Mouse (Mus musculus) left cerebral cortex, postnatal 25 days (tissue): ENCODE results near the gene Klk8. TPM values are rescaled to one million over a fixed set of nuclear protein-coding genes. Genes with fewer than 3 reads are reported as not detected.

Experiments
- DNase-seq, 2 experiments: peaks; one replicate each; pipeline ENCODE4 v3.0.0; 2022; ENCODE audit warnings: low spot score in 2 of 2, mixed read lengths in 1 of 2
- intact Hi-C: fragments of 180-260 bp; cut with DNase I; formaldehyde crosslinking; loops from one replicate; pipeline ENCODE4 v1.15.1; 2025
- total RNA-seq, 2 experiments: library from RNA; stranded (reverse); gene quantifications; 2 replicates each; pipeline ENCODE4 v1.2.3; 2021

The Klk8 gene
- total RNA-seq, 2 experiments from 2014 or later: 2.2 to 3.3 TPM

DNA sequence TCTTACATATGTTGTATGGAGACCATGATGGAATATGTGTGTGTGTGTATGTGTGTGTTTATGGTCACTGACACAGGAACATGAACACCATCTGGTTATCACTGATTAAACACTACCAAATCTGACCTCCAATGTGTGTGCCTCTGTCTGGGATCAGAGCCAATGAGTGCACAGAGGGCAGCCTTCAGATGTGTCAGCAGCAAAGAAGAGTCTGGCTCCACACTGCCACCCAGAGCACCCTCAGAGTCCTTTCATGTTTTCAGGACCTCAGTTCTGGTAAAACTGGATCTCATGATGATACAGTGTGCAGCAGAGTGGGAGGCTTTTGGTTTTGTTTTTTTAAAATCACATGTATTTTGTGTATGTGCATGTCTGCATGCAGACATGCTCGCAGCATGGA, 12.1 kb upstream of the Klk8 start:
- intact Hi-C loops: no loop called here
- no peak for DNase-seq

DNA sequence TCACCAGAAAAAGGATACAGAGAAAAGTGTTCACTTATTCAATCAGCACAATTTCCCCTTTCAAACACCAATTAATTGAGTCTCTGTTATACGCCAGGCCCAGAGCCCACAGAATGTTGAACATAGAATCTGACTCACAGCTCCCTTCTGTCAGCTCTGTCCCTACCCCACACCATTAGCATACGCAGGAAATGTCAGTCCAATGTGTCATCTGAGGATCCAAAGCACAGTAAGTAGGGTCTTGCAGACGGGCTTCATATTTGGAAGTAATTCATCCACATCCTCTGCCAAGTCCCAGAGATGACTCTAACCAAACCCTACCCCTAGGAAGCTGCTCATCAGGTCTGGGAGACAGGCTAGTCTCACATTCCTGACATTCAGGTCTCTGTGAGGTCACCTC, 9.3 kb upstream of the Klk8 start:
- intact Hi-C loops: loop anchor here (2.0 kb wide), 1 partner anchor 107 kb away; no protein-coding TSS in a partner anchor
- DNase-seq: peak in 1 of 2 experiments; percentile 27

DNA sequence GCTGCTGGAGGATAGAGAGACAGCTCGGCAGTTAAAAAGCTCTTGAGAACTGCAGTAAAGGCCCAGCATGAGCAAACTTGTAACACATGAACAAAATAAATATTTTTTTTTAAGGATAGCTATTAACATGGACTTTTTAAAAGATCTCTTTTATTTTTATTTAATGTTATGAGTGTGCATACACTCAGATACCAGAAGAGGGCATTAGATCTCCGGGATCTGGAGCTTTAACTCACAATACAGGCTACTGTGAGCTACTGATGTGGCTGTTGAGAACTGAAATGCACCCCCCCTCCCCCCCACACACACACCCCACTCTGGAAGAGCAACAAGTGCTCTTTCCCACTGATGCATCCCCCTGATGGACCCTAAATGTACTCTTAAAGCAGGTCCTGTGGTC, 8.1 kb upstream of the Klk8 start:
- intact Hi-C loops: loop anchor here (2.0 kb wide), 1 partner anchor 106 kb away; no protein-coding TSS in a partner anchor
- no peak for DNase-seq

DNA sequence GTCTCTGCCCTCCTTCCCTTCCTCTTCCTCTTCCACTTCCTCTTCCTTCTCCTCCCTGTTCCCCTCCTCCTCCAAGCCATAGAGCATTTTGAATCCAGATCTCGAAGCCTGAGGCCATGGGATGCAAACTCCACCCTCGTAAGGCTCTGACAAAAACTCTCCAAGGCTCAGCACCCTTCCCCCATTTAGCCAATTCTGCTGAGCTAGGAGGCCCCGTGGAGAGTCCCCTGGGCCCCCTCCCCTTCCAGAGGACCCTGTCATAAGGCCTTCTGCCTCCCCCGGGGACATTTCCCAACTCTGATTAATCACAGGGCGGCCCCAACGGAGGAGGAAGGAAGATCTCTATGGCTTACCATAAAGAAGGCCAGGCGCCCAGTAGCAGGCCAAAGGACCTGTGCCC, 5.8 kb upstream of the Klk8 start, which contains the start of gene Klk9:
Klk9 (plus strand) TSS at position 301 of the 400 bp plus-strand sequence.
- DNase-seq: no peak
- intact Hi-C loops: no loop called here

GRCm38 (mm10) chr7:43796355-43796754, 1.0 kb upstream of the Klk8 start:
- no peak for DNase-seq
- intact Hi-C loops: no loop called here

DNA sequence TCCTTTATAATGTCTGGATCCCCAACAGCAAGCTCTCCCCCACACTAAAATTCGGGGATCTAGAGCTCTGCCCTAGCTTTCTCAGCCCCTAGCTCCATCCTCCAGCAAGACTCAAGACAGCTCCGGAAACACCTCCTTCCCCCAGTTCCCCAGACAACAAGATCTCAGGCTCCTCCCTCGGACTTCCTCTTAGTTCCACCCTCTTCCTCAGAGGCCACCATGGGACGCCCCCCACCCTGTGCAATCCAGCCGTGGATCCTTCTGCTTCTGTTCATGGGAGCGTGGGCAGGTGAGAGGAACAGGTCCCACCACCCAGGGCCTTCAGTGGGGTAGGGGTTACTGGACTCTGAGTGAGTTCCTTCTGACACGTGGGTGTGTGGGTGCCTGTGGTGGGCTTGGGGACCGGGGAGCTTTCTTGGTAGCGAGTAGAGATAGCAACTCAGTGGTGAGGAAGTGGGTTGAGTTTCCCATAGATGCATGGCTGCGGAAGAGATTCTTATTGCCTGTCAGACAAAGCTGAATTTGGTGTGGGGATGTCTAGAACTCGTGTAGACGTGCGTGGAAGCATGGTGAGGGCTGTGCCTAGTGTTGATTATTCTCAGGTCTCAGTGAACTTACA, 576 bp downstream of the Klk8 start:
- intact Hi-C loops: no loop called here
- DNase-seq: no peak

- intact Hi-C loops: no loop called here
- no peak for DNase-seq
These were observed 2.5 kb downstream of the Klk8 start for GRCm38 (mm10) chr7:43799876-43800275.

DNA sequence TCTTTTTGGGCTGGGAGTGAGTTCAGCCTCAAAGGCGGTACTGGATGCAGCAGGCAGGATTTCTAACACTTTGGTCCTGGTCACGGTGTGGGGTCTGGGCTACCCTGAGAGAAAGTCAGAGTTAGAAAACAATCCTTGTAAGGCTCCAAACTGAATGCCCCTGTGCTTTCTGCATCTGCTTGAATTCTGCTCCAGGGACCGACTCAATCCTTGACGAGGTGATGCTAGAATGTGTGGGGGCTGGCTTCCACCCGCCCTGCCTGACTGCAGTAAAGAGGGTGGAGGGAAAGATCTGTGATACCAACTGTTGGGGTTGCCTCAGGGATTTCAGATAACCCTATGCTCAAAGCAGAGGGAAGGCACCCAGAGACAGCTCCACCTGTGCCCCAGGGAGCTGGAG, 13.6 kb downstream of the Klk8 start, which contains the start of gene Klk7:
Klk7 (plus strand) TSS at position 301 of the 400 bp plus-strand sequence.
- no peak for DNase-seq

GRCm38 (mm10) chr7:43815211-43815610, 17.8 kb downstream of the Klk8 start:
- DNase-seq: no peak
- intact Hi-C loops: no loop called here

More for the DNA sequence above, 13.6 kb downstream of the Klk8 start, which contains the start of gene Klk7:
- intact Hi-C loops: no loop called here

DNA sequence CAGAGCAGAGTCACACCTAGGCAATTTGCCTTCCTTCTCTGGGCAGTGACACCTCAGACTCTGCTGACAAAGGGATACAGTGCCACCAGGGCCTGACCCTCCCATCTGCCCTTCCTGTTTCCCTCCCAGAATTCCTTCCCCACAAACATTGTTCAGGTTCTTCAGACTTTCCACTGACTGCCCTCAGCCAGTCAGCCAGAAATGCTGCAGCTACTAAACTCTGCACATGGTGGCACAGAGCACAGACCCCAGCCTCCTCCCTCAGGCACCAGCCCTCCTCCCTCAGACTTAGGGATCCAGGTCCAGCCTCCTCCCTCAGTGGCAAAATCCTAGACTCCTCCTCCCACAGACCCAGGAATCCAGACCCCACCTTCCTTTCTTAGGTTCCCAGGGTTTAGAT, 19.4 kb downstream of the Klk8 start:
- intact Hi-C loops: no loop called here
- no peak for DNase-seq

- DNase-seq: no peak
- intact Hi-C loops: no loop called here
These were observed 24.2 kb downstream of the Klk8 start for GRCm38 (mm10) chr7:43821581-43821980.

DNA sequence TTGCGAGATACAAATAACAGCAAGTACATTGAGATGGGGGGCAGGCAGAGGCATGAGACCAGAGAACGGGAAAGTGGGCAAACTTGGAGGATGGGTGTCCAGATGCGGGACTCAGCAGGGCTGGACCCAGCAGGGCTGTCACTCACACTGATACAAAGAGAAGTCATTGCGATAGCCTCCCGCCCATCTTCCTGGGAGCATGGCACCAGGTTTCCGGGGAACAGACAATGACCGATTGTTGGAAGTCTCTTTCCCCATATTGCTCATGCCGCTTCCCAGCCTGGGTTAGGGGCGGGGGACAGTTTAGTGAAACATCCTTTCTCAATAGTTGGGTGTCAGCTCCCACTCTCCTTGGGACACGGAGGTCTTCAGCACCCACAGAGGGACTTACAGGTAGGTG, 26.8 kb downstream of the Klk8 start, which contains the start of gene Klk6:
Klk6 (plus strand) TSS at position 301 of the 400 bp plus-strand sequence.
- intact Hi-C loops: no loop called here
- DNase-seq: no peak

- DNase-seq: no peak
- intact Hi-C loops: no loop called here
These were observed 28.7 kb downstream of the Klk8 start for GRCm38 (mm10) chr7:43826056-43826455.

DNA sequence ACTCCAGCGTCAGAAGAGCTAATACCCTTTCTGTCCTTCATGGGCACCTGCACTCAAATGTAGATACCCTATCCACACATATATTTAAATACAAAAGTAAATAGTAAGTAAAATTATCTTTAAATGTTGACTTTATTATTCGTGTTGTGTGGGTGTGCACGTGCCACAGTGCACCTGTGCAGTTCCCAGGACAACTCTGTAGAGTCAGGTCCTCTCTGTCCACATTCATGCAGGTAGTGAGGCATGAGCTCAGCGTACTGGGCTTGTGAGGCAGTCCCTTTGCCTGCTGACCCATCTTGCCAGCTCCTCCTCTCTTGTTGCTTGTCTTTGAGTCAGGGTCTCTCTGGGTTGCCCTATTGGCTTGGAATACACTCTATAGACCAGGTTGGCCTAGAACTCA, 30.3 kb downstream of the Klk8 start:
- intact Hi-C loops: no loop called here
- DNase-seq: no peak

DNA sequence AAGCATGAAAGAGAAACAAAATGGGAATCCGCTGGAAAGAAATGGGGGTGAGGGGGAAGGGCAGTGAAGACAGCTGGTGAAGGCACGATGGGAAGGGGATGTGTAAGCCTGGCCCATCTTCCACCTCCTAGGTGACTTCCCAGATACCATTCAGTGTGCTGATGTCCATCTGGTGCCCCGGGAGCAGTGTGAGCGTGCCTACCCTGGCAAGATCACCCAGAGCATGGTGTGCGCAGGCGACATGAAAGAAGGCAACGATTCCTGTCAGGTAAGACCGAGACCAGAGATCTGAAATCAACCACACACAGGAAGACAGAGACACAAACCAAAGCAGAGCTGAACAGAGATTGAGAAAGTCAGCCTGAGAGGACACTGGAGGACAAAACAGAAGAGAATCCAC, 31.6 kb downstream of the Klk8 start:
- no peak for DNase-seq
- intact Hi-C loops: no loop called here

- intact Hi-C loops: no loop called here
- DNase-seq: no peak
These were observed 44.3 kb downstream of the Klk8 start, which contains the start of gene Klk5 for GRCm38 (mm10) chr7:43841701-43842100. Gene Klk5, plus strand, starts transcription at chr7:43841971.

DNA sequence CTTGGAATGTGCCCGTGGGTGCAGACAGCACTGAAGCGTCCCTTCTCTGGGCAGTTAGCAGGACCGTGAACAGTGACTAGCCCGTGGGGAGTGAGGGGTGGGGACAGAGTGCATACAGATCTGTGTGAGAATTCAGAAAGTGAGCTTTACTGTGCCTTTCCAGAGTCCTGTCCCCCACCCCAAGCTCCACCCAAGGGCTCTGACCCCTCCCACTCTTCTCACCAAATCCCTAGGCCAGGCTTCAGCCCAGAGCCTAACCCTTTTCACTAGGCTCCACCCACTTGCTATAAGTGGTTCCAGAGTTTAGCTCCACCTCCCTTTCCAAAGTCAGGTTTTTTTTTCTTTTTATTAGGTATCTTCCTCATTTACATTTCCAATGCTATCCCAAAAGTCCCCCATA, 46.4 kb downstream of the Klk8 start:
- no peak for DNase-seq
- intact Hi-C loops: no loop called here

GRCm38 (mm10) chr7:43851616-43852015, 54.2 kb downstream of the Klk8 start:
- intact Hi-C loops: no loop called here
- no peak for DNase-seq
